Mouse (Mus musculus) ES-Bruce4 (cell line): ENCODE data around the gene Ppp6r2.

Experiments
- CTCF ChIP-seq: IDR thresholded peaks from one replicate; pipeline ENCODE4 v1.8.1; 2011; ENCODE audit warnings: low read depth, low read length
- EP300 ChIP-seq: IDR thresholded peaks from 2 replicates; pipeline ENCODE4 v1.6.1; 2011; ENCODE audit warnings: low read depth, low read length; ENCODE audit not compliant: insufficient read depth

DNA sequence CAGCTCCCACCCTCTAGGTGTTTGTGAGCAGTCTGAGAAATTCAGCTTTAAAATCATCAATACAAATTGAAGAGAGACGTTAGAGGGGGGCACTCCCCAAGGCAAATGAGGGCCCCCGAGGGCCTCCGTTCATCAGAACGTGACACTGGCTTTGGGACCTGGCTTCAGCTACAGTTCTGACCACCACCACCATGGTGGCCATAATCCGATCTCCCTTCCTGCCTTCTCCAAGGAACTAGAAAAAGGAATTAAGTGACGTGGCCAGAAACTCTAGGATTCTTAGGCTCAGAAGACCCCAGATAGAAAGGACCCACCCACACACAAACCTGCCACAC lies 31.8 kb upstream of the Ppp6r2 start:
- TF ChIP-seq EP300 (no peak), CTCF (no peak)
